Comparison of ENCODE assay signal across 8 mouse cellular contexts in genomic region chr16:37010370-37010769, GRCm38 (mm10). TPM values are rescaled to one million over a fixed set of nuclear protein-coding genes. Genes with fewer than 3 reads are reported as not detected.
A peak's percentile ranks its signal among the peaks of the same experiment; 100 is the strongest.
DNase-seq lines count a peak whose midpoint lies in the region; ATAC-seq lines count a peak whose summit lies in the region.

No protein-coding gene starts in this region.

- peaks cover 6% of the 10 kb centered on the region; the same call in 1 of the 2 replicates for H3K36me3 ChIP-seq in kidney, embryonic 14.5 days (ENCODE audit: control insufficient read depth, insufficient read depth, low read length)
- H3K36me3 ChIP-seq in lung, embryonic 15.5 days, result no peaks in the 10 kb centered on the region

- no peak overlapping the region for H3K27ac ChIP-seq in kidney, embryonic 14.5 days (ENCODE audit: low read depth, low read length)
- no peak overlapping the region for H3K27ac ChIP-seq in lung, embryonic 15.5 days

- ATAC-seq in CD4-positive, CD25-positive, alpha-beta regulatory T cell, adult 4 months, result peak; percentile 48
- peak; percentile 28; the same call in 1 of the 2 replicates for ATAC-seq in kidney, embryonic 14.5 days (ENCODE audit: low FRiP score, low TSS enrichment)
- no peak for ATAC-seq in lung, embryonic 15.5 days (ENCODE audit: borderline replicate concordance, extremely low read depth, low FRiP score, low TSS enrichment)

- H3K4me3 ChIP-seq in kidney, embryonic 14.5 days (ENCODE audit: low read length), result no peak overlapping the region
- no peak overlapping the region for H3K4me3 ChIP-seq in lung, embryonic 15.5 days

- WGBS in kidney, embryonic 14.5 days, result 56% methylated on average over 4 of the region's 4 CpGs
- 46% methylated on average over 4 of the region's 4 CpGs for WGBS in lung, embryonic 15.5 days

- H3K4me1 ChIP-seq in kidney, embryonic 14.5 days (ENCODE audit: control insufficient read depth, insufficient read depth, low read length), result peaks cover 8% of the 10 kb centered on the region; the same call in 1 of the 2 replicates
- peaks cover 11% of the 10 kb centered on the region; the same call in 1 of the 2 replicates for H3K4me1 ChIP-seq in lung, embryonic 15.5 days

- H3K27me3 ChIP-seq in kidney, embryonic 14.5 days (ENCODE audit: control insufficient read depth, insufficient read depth, low read length), result no peaks in the 10 kb centered on the region
- no peaks in the 10 kb centered on the region for H3K27me3 ChIP-seq in lung, embryonic 15.5 days

- H3K4me2 ChIP-seq in kidney, embryonic 14.5 days (replicated peaks; ENCODE audit: low read depth, low read length), result no peak overlapping the region
- 0 out of 2 replicates have a peak overlapping the region, but pooled peaks have one; percentile 90 for H3K4me2 ChIP-seq in lung, embryonic 15.5 days

- H3K9me3 ChIP-seq in kidney, embryonic 14.5 days (ENCODE audit: control insufficient read depth, low read length), result no peaks in the 10 kb centered on the region
- no peaks in the 10 kb centered on the region for H3K9me3 ChIP-seq in lung, embryonic 15.5 days

- no peak overlapping the region for H3K9ac ChIP-seq in kidney, embryonic 14.5 days (ENCODE audit: low read depth, low read length)
- no peak overlapping the region for H3K9ac ChIP-seq in lung, embryonic 15.5 days

- DNase-seq in adrenal gland, postnatal 10 days, result peak; percentile 15
- no peak for DNase-seq in adrenal gland, postnatal 4 days (ENCODE audit: low spot score in 2 of 2)
- DNase-seq in cerebellum, adult 11-12 months, result peak; percentile 17
- peak; percentile 65 for DNase-seq in heart, adult 8-10 months (ENCODE audit: low spot score)
- peak; percentile 86 for DNase-seq in retina, embryonic 14.5 days (ENCODE audit: low spot score)

RNA-seq across cellular contexts. Expression of gene Polq, which starts 1.2 kb away (rescaled TPM):
- 1 to 10 TPM; 1.4 to 3.7 TPM for total RNA-seq in adrenal gland, postnatal 10 days (2021)
- 1 to 10 TPM; 4.3 to 6.0 TPM for total RNA-seq in adrenal gland, postnatal 4 days (2021)
- polyA plus RNA-seq in CD4-positive, CD25-positive, alpha-beta regulatory T cell, adult 4 months (2017; shearing (Covaris generic)), result 1 to 10 TPM; 1.5 to 3.0 TPM
- 1 to 10 TPM; 5.0 to 9.5 (median 6.7) TPM for total RNA-seq in heart, adult 8-10 months (2022)
- 9.9 and 11.4 TPM in 2 replicates for polyA plus RNA-seq in kidney, embryonic 14.5 days (2014; fragmentation: Nextera tagmentation; extraction: Ambion mirVana)
- 6.7 and 7.6 TPM in 2 replicates for polyA plus RNA-seq in lung, embryonic 15.5 days (2015; fragmentation: Nextera tagmentation; extraction: Ambion mirVana)

RNA-seq across cellular contexts. Expression of gene Fbxo40, which starts 20.1 kb away (rescaled TPM):
- total RNA-seq in adrenal gland, postnatal 10 days (2021), result 1 to 10 TPM; 1.8 to 4.4 TPM
- total RNA-seq in adrenal gland, postnatal 4 days (2021), result 1 to 10 TPM; 1.4 to 1.9 TPM
- polyA plus RNA-seq in CD4-positive, CD25-positive, alpha-beta regulatory T cell, adult 4 months (2017; shearing (Covaris generic)), result under 1 TPM; 0.32 to 0.48 TPM
- total RNA-seq in heart, adult 8-10 months (2022), result 100 to 1,000 TPM; 220 to 269 (median 244) TPM
- polyA plus RNA-seq in kidney, embryonic 14.5 days (2014; fragmentation: Nextera tagmentation; extraction: Ambion mirVana), result 0.24 and 1.2 TPM in 2 replicates
- 0.10 and 0.25 TPM in 2 replicates for polyA plus RNA-seq in lung, embryonic 15.5 days (2015; fragmentation: Nextera tagmentation; extraction: Ambion mirVana)

Comparison
In these comparisons a context has a peak if more than half of its experiments do, and no peak if none do; other contexts are left out.
1. DNase-seq: peak in adrenal gland, postnatal 10 days (single experiment), cerebellum, adult 11-12 months (single experiment), heart, adult 8-10 months (single experiment) and retina, embryonic 14.5 days (single experiment); none in adrenal gland, postnatal 4 days (0 of 2).
2. RNA of gene Fbxo40, which starts 20.1 kb away (total RNA-seq): 220 to 269 TPM in heart, adult 8-10 months; 1.8 to 4.4 TPM in adrenal gland, postnatal 10 days and 1.4 to 1.9 TPM in adrenal gland, postnatal 4 days; every median in the first group is over 10 times any median in the second.